Mouse (Mus musculus): Measurements from ENCODE around the gene Lrrk1.

GRCm38 (mm10) chr7:66231861-66232260 lies 156.3 kb downstream of the Lrrk1 start:
- TF ChIP-seq CTCF (IDR thresholded peaks at IDR 0.05; ENCODE audit: low read depth, low read length) (no peak), GATA1 (IDR thresholded peaks at IDR 0.05; ENCODE audit: borderline replicate concordance, low read length) (no peak), GATA2 (IDR thresholded peaks at IDR 0.05; ENCODE audit: borderline replicate concordance, low read depth, low read length) (no peak), TAL1 (conservative IDR thresholded peaks at IDR 0.05; ENCODE audit: low read depth, low read length) (no peak), POLR2AphosphoS5 (IDR thresholded peaks at IDR 0.05; ENCODE audit: insufficient replicate concordance, low read depth, low read length) (no peak)

All from G1E (cell line).